Mouse (Mus musculus): Measurements from ENCODE around the gene Atad5.

Gene Atad5

DNA sequence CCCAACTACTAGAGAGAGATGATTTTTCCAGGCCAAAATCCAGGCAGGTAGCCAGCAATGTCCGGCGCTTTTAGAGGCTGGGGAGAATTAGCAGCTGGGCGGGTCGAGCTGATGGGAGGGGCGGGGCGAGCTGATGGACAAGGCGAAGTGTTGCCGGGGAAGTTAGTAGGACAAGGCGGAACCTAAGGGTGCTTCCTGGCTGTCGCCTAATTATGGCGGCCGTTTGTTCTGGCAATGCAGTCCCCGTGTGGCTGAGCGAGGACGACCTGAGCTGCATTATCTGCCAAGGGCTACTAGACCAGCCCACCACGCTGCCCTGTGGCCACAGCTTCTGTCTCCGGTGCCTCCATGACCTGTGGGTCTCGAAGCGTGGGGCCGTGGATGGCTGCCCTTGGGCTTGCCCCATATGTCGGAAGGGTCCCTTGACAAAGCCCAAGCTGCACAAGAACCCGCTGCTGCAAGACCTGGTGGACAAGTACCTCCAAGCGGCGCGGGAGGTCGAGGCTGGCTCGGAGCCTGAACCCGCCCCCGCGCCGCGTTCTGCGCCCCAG, 94.6 kb downstream of the Atad5 start, which contains the start of gene Rnf135:
Gene Rnf135, plus strand, starts transcription at position 147 of the 551 bp plus-strand sequence.
- peak; percentile 85 for DNase-seq

DNA sequence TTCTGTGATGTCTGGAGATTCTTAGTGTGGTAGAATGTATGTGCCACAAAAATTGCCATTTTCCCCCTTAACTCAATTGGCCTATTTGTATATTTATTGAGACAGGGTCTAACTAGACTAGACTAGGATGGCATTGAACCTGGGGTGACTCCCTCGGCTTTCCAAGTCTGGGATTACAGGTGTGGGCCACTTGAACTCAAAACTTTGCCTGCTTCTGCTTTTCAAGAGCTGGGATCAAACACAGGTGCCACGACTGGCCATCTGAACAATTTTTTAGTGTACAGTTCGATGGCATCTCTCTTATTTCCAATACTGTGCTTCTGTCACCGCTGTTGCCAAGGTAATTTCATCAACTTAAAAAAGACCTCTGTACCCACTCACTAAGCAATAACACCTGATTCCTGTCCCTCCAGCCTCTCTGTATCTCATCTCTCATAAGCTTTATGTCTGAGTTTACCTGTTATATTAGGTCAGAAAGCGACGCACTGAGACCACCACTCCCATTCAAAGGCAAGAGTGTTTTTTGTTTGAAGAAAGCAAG, 95.4 kb downstream of the Atad5 start:
- DNase-seq: no peak
